Mouse (Mus musculus) cerebellum, adult 8-10 months (tissue): ENCODE data around the gene Ndufb10.

ENCODE experiments used
- DNase-seq: peaks from one replicate; pipeline ENCODE4 v3.0.0; 2022

Ndufb10 gene

GRCm38 (mm10) chr17:24724184-24724583, at the start of gene Ndufb10:
Ndufb10 (minus strand) TSS chr17:24724478.
- DNase-seq = peak; percentile 98

GRCm38 (mm10) chr17:24773241-24773640, 49.0 kb upstream of the Ndufb10 start:
- no peak for DNase-seq

DNA sequence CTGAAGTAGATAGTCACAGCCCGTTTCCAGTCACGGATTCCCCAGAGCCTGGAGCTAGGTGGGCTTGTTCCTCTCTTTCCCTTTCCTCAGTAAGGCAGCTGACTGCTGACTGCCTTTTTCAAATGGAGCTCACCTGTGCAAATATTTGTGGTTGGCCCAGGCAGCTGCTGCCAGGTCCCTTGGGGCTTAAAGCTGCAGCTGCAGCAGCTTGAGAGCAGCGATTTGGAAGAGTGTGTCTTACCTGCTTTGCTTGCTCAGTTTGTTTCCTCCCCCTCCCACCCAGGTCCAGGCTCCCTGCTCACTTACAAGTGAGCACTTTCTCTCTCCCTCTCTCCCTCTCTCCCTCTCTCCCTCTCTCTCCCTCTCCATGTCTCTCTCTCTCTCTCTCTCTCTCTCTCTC, 44.9 kb upstream of the Ndufb10 start:
- no peak for DNase-seq

DNA sequence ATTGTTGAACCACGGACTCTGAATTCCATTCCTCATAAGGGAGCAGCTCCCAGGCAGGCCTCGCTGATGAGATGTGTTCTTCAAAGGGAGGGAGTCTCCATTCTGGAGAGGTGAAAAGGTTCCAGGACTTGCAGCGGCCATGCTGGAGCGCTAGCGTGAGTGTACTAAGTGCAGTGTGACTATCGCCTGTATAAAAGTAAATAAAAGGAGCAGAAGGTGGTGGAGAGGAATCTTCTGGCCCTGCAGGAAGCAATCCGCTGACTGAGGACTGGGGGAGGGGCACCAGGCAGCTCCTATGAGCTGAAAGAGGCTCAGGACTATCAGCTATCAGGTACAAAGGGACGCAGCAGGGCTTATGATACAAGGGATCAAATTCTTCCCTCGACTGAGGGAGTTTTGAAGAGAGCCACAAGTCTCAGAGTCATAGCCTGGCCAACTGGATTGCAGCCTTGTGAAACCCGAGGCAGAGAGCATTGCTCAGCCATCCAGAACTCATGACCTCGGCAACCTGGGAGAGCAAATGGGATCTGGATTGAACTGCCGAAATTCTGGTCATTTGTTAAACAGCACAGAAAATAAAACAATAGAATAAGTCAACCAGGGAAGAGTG, 42.1 kb upstream of the Ndufb10 start:
- no peak for DNase-seq

DNA sequence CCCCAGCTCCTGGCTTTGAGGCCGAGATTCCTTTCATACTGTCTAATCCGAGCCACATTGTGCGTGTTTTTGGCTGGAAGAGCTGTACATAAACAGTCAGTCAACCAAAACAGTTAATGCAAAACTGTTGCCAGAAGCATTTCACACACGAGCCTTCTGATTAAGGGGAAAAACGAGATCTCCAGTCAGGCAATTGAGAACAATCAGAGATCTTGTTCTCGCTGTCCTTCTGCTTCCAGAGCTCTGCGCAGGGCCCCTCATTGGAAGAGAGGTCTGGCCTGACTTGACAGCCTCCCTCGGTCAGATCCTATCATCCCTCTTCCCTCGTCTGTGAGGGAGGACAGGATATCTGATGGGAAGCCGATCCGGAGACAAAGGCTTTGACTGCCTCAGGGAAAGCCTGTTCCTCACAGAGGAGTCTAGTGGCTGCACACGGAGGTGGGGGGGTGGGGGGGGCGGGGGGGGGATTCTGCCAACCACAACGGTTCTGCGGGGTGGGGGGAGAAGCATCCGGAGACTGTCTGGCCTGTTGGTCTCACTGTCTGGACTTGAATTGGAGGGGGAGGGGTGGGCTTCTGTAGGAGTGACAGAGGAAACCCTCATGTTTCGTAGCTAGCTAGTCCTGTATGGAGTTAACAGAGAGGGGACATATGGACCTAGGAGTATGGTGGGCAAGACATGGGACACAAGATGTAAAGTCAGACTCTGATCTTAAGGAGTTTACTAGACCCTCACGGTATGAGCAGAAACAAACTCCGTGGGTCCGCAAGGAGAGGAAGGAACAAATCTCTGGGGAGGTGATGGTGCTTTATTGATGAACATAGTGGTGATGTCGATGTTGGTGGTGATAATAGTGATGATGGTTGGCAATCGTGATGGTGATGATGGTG, 41.0 kb upstream of the Ndufb10 start:
- no peak for DNase-seq

DNA sequence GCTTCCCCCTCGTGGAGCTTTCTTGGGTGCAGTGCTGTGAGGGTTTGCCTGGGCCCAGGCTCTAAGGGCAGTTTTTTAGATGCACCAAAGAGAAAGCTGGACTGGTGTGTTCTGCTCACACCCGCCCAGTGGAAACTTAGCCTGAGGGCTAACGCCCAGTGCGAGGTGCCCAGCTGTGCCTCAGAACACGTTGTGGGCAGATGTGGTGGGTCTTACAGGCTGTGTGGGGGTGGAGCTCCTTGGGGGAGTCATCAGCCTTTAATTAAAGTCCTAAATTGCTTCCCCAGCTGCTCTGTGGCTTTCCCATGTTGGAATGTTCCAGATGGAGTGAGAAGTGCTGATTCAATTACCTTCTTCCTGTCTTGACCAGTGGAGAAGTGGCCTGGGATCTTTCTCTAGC, 36.8 kb upstream of the Ndufb10 start:
- DNase-seq = no peak

DNA sequence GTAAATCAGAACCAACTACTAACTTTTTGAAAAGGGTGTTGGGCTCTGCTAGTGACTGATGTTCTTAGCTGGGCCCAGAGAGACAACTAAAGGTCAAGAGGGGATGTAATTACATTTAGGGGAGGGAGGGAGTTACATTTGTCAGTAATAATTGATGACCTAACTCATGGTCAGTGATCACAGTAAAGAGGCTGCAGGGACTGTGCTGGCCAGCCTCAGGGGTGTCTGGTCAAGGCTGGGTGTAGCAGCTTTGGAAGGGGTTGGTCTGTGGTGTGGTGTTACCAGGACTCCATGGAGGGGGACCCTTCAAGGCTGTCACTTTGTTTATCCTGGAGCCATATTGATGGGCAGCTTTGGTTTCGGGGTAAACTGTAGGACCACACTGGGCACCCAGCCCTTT, 33.1 kb upstream of the Ndufb10 start:
- DNase-seq = no peak

DNA sequence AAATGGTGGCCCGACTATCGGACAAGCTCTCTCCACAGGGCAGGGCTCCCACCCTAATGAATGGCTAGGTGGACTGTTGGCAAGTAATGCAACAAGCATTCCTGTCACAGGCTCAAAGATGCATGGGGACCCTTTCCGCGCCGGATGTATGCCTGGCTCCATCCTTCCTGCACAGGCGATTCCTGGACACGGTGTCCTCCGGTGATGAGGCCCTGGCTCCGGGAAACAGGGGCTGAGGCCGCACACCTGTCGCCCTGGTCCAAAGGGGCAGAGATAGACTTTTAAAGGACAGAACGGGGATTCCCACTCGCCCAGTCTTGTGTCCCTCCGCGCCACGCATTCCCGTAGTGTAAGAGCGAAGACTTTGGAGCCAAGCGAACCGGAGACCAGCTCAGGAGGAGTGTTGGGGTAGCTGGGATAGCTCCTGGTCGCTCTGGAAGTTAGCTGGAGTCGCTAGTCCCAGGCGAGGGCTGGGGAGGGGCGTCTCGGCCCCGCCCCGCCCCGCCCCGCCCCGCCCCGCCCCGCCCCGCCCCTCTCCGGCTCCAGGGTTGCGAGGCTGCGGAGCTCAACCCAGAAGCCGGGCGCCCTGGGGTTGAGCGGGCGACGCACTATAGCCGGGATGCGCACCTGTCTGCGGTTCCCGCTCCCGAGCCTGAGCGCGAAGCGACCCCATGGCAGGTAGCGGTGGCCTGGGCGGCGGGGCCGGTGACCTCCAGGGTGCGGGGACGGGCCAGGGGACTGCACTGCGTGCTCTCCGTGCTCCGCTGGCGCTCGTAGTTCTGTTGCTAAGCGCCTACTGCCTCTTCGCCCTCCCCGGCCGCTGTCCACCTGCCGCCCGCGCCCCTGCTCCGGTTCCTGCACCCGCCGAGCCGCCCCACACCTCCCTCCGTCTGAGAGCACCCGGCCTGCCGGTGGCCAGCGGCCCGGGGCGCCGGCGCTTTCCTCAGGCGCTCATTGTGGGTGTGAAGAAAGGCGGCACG, 28.4 kb upstream of the Ndufb10 start, which contains the start of gene Hs3st6:
Gene Hs3st6 (plus strand): TSS at position 574 of the 980 bp plus-strand sequence.
- DNase-seq = no peak

- DNase-seq = no peak
These were observed 27.2 kb upstream of the Ndufb10 start for GRCm38 (mm10) chr17:24751528-24751927.

- DNase-seq = no peak
These were observed 22.7 kb upstream of the Ndufb10 start for GRCm38 (mm10) chr17:24746986-24747385.

DNA sequence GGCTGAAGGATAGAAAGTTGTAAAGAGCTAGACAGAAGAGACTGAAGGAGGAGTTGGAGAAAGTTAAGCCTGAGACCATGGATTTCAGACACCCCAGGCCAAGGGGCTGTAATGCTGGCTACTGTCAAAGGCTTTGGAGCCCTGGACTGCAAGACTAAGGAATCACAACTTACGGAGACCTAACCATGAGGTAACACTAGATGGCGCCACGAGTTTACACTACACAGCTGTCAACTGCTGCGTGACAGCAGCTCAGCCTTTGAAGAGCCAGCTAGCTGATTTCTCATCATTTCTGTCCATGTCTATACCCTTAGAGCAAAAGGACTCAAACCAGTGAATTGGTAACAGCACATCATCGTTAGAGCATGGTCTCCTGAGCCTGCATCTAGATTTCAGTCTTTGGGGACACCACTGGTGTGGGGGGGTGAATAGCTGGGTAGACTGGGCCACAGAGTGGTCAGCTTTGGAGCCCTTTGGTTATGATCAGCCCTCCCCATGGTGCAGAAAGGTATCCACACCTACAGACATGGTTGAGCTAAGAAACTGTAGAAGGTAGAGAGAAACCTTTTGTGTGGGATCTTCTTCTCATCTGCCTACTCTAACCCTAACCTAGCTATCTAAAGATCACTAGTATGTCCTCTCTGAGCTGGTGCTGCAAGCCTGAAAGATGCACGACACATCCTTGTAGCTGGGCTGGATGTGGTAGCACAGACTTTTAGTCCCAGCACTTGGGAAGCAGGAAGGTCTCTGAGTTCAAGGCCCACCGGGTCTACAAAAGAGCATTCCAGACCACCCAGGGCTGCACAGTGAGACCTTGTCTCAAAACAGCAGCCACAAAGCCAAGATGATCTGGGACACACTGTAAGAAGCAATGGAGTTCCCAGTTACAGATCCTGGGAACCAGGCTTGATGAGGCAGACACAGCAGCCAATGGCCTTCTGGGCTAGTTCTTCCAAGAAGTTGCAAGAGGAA, 21.5 kb upstream of the Ndufb10 start:
- peak; percentile 71 for DNase-seq

DNA sequence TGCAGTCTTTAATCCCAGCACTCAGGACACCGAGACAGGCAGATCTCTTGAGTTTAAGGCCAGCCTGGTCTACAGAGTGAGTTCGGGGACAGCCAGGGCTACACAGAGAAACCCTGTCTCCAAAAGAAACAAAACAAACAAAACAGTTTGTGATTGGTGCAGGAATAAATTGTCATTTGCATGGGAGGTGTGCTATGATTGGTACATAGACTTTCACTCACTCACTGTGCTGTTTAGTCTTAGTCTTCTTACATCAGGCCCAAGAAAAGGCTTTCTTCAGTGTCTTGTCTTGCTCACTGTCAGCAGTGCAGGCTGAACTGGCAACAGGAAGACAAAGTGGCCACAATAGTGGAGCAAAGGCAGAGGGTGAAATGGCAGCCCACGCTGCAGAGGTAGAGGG, 20.1 kb upstream of the Ndufb10 start:
- no peak for DNase-seq

GRCm38 (mm10) chr17:24743896-24744295, 19.6 kb upstream of the Ndufb10 start:
- no peak for DNase-seq

- no peak for DNase-seq
These were observed 18.0 kb upstream of the Ndufb10 start for GRCm38 (mm10) chr17:24742307-24742706.

DNA sequence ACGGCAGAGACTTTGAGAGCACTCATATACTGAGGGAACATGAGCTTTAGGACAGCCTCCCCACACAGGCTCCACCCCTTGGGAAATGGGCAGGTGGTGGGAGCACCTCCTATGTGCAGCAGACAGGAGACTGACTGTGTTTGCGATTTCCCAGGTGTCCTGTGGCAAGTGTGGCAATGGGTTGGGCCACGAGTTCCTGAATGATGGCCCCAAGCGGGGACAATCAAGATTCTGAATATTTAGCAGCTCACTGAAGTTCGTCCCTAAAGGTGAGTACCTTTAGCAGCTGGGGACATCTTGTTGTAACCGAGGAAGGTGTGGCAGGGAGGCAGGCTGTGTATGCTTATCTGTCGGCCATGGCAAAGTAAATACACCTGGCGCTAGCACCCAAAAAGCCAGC, 15.6 kb upstream of the Ndufb10 start:
- no peak for DNase-seq

GRCm38 (mm10) chr17:24738238-24738637, 14.0 kb upstream of the Ndufb10 start:
- DNase-seq = no peak

DNA sequence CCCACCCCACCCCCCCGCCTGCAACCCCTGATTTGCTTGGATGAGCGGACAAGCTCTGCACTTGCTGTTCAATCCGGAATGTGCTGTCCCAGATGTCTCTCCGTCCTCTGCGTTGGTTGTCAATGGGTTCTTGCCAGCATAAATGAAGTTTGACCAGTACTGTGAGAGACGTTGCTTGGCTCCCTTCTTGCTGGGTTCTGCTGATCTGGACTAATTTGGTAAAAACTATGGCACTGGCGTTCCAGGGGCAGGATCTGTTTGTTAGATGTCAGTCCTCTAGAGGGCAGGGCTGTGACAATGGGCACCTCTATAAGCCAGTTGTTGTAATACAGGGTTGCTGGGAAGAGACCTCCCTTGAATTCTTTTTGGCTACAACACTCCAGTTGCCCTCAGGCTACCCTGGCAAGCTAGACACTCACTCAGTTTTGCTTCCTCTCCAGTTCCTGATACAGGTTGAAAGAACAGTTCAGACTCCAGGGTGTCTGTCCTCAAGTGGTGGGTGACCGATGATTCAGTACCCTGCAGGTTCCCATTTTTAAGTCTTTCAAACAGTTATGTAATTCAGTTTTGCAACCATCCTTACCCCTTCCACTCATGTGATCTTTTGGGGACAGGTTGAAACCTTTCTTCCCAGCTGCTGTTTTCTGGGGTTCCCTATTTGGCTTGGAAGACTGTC, 13.0 kb upstream of the Ndufb10 start:
- no peak for DNase-seq

- DNase-seq = peak; percentile 88
These were observed 12.2 kb upstream of the Ndufb10 start, which contains the start of gene Msrb1 for GRCm38 (mm10) chr17:24736330-24737051. Msrb1 (plus strand) TSS chr17:24736642.

DNA sequence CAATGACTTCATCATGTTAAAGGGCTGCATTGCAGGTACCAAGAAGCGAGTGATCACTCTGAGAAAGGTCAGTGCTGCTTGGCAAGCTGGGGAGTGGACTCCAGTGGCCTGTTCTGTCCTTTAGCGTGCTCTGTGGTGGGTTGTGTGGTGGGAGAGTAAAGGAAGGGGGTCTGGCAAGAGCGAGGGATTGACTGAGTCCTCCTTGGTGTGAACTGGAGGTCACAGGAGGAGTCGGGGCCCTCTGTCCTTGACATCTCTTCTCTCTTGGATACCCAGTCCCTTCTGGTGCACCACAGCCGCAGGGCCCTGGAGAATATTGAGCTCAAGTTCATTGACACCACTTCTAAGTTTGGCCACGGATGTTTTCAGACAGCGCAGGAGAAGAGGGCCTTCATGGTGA, 11.2 kb upstream of the Ndufb10 start:
- no peak for DNase-seq

GRCm38 (mm10) chr17:24734513-24734912, 10.2 kb upstream of the Ndufb10 start:
- DNase-seq = no peak
